Mouse (Mus musculus) kidney, postnatal 10 days (tissue): Measurements from ENCODE around the gene 4931406C07Rik.
"Not testable (repeated sequence)": the region's sequence is repeated elsewhere in the genome, so short reads cannot be mapped to it uniquely, and the experiment has no call there.

ENCODE experiments used
- DNase-seq: peaks from one replicate; pipeline ENCODE4 v3.0.0; 2021; ENCODE audit warnings: mixed read lengths

4931406C07Rik gene

GRCm38 (mm10) chr9:15306398-15307119 is at the start of gene 4931406C07Rik:
TSS of gene 4931406C07Rik (minus strand) at chr9:15306448.
- DNase-seq = peak; percentile 21

- DNase-seq = no peak
Measured at GRCm38 (mm10) chr9:15349925-15350324, 43.7 kb upstream of the 4931406C07Rik start.

GRCm38 (mm10) chr9:15337776-15338175 is 31.5 kb upstream of the 4931406C07Rik start:
- DNase-seq = peak; percentile 20

- DNase-seq = no peak
Measured at GRCm38 (mm10) chr9:15318170-15318742, 12.0 kb upstream of the 4931406C07Rik start.

- DNase-seq = no peak
Measured at GRCm38 (mm10) chr9:15317223-15318169, 11.2 kb upstream of the 4931406C07Rik start.

GRCm38 (mm10) chr9:15316296-15316695 is 10.0 kb upstream of the 4931406C07Rik start:
- DNase-seq = not testable (repeated sequence)

GRCm38 (mm10) chr9:15314619-15315018 is 8.4 kb upstream of the 4931406C07Rik start:
- DNase-seq = no peak

GRCm38 (mm10) chr9:15313633-15314032 is 7.4 kb upstream of the 4931406C07Rik start:
- DNase-seq = no peak

- DNase-seq = no peak
Measured at GRCm38 (mm10) chr9:15312054-15312735, 5.9 kb upstream of the 4931406C07Rik start.

- DNase-seq = no peak
Measured at GRCm38 (mm10) chr9:15310179-15310578, 3.9 kb upstream of the 4931406C07Rik start.

- no peak for DNase-seq
Measured at GRCm38 (mm10) chr9:15309425-15309824, 3.2 kb upstream of the 4931406C07Rik start.

- no peak for DNase-seq
Measured at GRCm38 (mm10) chr9:15308254-15308653, 2.0 kb upstream of the 4931406C07Rik start.

GRCm38 (mm10) chr9:15307257-15307656 is 1.0 kb upstream of the 4931406C07Rik start:
- DNase-seq = no peak

- DNase-seq = peak; percentile 98
Measured at GRCm38 (mm10) chr9:15305503-15306397, 498 bp downstream of the 4931406C07Rik start, which contains the start of gene Taf1d. TSS of gene Taf1d (plus strand) at chr9:15306214.

- DNase-seq = peak; percentile 24
Measured at GRCm38 (mm10) chr9:15302881-15303280, 3.4 kb downstream of the 4931406C07Rik start.

- not testable (repeated sequence) for DNase-seq
Measured at GRCm38 (mm10) chr9:15302006-15302405, 4.2 kb downstream of the 4931406C07Rik start.

- DNase-seq = peak; percentile 71
Measured at GRCm38 (mm10) chr9:15301399-15301798, 4.8 kb downstream of the 4931406C07Rik start.

- DNase-seq = no peak
Measured at GRCm38 (mm10) chr9:15300056-15300455, 6.2 kb downstream of the 4931406C07Rik start.

GRCm38 (mm10) chr9:15298451-15298850 is 7.8 kb downstream of the 4931406C07Rik start:
- no peak for DNase-seq

- no peak for DNase-seq
Measured at GRCm38 (mm10) chr9:15297112-15297511, 9.1 kb downstream of the 4931406C07Rik start.

- DNase-seq = no peak
Measured at GRCm38 (mm10) chr9:15289251-15289650, 17.0 kb downstream of the 4931406C07Rik start.
